Mouse (Mus musculus): ENCODE results near the gene Hoxc6.

DNA sequence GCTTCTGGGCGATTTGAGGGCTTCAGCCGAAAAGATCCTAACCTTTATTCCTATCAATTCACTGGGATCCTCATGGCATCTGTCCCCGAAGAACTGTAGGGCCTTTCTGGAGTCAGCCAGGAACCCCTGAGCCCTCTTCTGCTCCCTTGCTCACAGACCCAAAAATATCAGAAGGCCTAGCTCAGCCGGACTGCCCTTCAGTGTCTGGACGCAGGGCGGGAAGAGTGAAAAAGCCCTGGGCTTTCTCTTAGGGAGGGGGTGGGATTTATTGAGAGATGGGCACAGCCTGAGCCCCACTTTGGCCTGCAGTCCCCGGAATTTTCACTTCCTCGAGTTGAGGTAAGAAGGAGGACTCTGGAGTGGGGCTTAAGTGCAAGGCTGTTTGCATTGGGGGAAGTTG lies 34.8 kb upstream of the Hoxc6 start:
- TF ChIP-seq CTCF (IDR thresholded peaks at IDR 0.05; ENCODE audit: low read depth): no peak
- no peak for TF ChIP-seq EP300 (IDR thresholded peaks at IDR 0.05; ENCODE audit: low read depth)
